Mouse (Mus musculus) embryo, embryonic 10 days (tissue): ENCODE data around the gene Ppl.

ENCODE experiments used
- DNase-seq: peaks from one replicate; pipeline ENCODE4 v3.0.0-alpha.2; 2015; ENCODE audit warnings: low spot score

Ppl gene

DNA sequence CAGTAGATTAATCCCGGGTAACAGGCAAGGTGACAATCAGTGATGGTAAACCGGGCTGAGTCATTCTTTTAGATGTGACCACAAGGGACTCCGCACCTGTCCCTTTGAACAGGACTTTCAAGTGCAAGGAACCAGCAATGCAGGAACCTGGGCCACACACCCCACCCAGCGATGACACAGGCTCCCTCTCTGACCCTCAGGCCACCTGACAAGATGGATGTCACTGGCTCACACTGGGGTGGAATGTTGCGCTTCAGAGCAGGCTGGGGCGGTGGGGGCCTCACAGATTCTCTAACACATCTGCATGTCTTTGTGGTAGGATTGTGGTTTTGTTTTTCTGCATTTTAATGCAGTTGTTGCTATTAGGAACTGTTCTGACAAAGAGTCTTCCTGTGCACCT, 8.7 kb downstream of the Ppl start:
- no peak for DNase-seq

DNA sequence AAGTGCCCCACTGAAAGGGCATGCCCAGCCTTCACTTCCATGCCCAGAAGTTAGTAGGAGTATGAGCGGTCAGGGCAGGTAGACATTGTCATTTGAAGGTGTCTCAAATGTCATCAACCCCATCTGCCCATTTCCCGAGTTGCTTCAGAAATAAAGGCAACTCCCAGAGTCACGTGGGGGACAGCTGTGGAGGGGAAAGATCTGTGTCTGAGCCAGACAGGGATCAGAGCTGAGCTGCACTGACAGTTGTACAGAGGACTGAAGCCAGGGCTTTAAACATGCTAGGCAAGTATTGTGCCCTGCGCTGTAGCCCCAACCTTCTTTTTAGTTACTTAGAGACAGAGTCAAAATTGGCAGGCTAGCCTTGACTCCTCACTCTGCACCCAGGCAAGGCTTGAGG, 12.4 kb downstream of the Ppl start:
- DNase-seq, result no peak

DNA sequence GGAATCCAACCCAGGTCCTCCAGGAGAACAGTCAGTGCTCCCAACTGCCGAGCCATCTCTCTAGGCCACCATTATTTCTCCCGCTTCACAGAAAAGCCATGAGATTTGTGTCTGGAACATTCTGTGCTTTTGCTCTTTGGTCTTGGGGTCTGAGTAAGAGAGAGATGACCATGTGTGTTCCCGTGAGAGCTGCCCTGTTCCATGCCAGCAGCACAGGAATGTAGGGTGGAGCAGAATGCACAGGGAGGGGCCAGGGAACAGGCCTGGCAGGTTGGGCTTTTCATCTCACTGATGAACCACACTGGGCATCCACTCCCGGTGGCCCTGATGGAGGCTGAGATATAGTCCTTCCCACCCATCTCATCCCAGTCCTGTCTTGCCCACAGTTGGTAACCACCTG, 12.8 kb downstream of the Ppl start:
- DNase-seq, result no peak

DNA sequence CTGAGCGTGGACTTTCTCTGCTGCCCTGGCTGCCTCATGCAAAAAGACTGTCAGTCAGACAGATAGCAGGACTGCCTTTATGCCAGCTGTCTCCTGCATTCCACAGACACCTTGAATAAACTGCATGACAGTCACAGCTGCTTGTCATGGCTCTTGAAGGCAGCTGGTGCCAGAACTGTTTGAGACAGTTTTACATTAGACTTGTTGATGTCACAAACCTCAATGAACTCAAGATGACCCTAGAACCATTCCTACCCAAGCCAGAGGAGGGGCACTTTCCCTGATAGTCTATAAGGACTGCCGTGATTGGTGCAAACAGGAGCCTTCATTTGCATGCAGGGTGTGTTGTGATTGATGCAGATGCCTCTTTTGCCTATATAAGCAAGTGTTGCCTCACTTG, 18.6 kb downstream of the Ppl start:
- DNase-seq, result no peak

DNA sequence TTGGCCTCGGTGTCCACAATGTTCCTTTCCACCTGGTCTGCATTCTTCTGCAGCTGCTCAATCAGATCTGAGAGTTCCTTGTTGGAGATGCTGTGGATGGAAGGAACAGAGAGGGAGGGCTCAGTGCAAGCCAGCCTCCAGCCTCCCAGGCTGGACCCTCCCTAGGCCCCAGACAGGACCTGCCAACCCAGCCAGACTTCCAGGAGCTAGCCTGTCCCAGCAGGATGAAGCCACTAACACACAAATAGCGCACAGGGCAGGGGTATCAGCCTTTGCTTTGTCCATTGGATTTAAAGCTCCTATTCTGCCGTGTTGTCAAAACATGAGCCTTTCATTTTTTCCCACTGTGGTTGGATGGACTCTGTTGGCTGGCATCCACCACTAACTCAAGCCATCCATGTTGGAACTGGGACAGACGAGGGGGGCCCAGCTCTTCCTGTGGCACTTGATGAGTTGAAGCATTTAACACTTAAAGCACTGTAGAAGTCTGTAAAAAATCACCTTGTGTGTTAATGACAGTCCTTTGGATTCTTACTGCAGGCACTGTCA, 19.1 kb downstream of the Ppl start:
- no peak for DNase-seq

DNA sequence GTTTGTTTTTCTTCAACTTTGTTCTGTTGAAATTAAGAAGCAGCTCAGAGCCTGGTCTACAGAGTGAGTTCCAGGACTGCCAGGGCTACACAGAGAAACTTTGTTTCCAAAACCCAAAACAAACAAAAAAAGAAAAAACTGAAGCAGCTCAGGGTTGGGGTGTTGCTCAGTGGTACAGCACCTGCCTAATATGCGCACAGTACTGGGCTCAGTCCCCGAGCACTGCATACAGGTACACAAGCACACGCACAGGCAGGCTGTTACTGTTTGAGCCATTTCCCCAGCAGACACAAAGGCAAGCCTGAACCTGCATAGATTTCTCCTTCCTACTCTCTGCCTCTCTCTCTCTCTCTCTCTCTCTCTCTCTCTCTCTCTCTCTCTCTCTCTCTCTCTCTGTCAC, 21.2 kb downstream of the Ppl start:
- no peak for DNase-seq

DNA sequence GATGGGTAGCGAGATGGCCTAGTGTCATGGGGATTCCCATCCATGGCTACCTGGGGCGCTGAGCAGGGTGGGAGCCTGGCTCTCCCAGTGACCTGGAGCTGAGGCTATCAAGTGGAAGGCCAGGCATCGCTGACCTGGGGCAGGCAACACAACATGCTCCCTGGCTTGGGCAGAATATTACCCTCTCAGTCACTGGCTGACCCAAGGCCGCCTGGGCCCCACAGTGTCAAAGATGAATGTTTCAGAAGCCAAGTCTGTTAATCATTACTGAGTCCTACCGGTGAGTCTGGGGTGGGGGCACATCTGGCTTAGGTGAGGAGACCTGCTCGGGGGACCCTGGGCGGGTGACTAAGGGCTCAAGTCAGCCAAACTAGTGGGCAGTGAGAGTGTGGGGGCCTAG, 22.3 kb downstream of the Ppl start:
- DNase-seq, result no peak

DNA sequence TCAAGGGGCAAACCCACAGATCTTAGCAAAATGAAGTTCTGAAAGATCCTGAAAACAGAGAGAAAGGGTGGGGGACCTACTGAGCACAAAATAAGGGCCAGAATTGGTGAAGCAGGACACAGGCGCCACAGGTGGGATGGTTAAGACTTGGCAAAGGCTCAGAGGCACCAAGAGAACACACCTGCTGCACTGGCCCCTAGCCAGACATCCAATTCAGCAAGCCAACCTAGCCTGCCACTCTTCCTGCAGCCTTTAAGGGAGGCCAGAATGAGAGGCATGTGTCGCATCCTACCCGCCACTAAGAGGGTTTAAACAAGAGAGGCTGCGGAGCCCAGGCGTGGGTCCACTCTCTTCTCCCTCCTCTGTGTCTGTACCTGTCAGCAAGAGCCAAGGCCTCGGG, 31.2 kb downstream of the Ppl start:
- DNase-seq, result no peak

DNA sequence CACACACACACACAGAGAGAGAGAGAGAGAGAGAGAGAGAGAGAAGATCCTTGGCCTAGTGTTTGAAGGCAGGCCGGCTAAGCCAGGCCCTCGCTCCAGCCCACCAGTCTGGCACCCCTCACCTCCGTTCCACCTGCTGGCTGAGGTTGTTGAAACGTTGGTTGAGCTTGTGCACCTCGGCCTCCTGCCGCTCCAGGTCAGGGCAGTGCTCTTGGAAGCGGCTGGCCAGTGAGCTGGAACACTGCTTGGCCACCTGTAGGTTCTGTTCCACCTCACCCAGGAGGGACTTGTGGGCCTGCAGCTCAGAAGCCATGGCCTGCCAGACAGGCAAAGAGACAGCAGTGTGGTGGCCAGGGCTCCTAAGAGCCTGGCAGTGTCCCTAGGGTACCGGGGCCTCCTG, 35.7 kb downstream of the Ppl start:
- DNase-seq, result no peak

DNA sequence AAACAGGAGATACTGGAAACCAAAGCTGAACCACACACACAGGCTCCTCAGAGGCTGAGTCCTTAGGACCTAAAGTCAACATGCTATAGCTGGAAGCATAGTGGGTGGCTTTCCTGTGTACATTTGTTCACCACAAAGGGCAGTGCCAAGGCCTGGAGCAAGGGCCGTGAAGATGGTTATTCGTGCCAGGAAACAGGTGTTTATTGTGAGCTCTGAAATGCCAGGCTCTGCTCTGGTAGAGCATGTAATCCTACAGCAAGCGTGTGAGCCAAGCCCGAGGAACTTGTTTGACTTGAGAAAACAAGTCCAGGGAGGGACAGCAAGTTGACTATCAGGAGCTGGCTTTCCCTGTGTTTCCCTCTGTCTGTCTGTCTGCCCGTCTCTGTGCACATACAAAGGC, 38.9 kb downstream of the Ppl start:
- DNase-seq, result no peak

DNA sequence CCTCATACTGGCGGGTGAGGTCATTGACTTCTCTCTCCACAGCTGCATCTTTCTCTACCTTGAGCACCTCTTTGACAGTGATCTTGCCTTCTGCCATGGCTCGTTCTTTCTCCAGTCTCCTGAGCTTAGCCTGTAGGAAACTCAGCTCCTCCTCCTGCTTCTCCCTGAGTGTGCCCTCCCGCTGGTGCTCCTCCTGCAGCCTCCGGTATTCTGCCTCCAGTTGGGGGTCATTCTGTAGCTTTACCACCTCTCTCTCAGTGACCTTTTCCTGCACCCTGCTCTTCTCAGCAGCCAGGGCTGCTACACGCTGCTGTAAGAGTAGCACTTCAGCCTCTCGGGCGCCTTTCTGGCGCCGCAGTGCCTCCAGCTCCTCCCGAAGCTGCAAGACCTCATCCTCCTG, 43.2 kb downstream of the Ppl start:
- no peak for DNase-seq

DNA sequence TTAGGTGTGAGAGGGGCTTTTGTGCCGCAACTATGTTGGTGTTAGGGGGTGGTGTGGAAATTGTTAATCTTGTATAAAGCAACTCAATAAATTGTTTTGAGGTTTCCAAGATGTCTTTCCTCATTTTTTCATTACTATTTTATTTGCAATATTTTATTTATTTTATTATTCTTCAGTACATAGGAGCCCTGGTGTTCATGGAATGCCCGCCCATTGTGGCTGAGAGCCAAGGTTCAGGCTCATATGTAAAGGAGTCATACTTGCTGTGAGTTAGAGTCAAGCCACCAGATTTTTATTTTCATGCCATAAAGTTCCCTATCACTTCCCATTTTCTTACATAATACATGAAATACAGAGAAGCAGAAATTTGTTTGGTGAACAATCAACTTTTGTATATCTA, 46.0 kb downstream of the Ppl start:
- DNase-seq, result no peak

DNA sequence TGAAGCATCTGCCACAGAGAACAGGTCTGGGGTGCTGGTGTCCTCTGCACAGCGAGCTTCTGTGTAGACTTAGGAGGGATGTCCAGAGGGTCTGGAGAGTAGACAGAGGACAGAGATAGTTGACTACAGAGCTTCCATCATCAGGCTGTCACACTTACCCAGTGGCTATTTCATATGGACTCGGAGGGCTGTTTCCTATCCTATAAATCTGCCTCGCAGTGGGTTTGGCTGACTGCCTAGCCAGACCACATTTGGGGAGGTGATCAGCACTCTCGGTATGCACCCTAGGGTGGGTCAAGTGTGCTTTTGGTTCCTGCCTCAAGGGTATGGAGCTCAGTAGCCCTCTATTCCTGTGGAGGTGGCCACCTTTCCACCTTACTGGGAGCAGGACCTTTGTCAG, 47.0 kb downstream of the Ppl start:
- no peak for DNase-seq

DNA sequence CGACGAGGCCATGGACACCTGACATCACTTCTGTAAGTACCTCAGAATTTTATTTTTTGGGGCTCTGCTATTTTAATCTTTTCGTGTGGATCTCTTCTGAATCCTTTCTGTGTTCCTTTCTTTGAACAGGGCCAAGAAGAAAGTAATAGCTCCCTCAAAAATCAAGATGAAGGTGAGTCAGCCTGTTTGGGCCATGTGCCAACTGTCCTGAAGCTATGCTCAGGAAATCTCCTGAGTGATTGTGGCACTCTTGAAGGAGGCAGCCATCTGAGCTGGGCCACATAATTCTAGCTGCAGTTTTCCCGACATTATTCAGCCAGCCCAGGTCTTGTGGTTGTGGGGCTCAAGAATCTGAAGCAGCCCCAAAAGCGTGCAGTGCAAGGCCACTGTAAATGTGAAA, 57.9 kb downstream of the Ppl start:
- DNase-seq, result no peak

DNA sequence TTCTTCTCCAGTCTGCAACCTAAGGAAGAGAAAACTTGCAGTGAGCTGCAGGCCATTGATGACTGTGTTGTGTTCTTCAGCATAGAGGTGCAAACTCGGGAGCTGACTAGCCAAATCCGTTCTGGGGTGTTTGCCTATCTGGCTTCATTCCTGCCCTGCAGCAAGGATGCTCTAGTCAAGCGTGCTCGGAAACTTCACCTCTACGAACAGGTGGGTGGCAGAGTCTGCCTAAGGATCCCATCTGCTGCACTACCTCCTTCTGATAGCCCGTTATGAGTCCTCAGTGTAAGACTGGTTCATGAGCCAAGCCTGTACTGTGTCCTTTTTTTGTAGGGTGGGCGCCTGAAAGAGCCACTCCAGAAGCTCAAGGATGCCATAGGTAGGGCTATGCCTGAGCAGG, 60.2 kb downstream of the Ppl start:
- DNase-seq, result no peak

DNA sequence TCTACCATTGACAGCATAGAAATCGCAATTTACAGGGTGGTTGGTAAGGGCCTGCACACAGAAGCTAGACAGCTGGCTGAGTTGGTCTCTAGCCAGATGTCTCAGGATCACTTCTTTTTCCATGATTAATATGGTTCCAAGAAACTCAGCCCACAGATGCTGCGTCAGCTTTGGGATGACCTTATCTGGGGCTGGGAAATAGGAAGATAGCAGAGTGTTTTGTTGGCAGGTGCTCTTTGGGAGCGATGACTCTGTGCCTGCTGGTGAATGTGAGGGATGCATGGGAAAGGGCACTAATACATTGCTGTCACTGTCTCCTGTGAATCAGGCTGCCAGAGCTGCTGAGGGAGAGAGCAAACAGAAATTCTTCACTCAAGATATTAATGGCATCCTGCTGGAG, 61.9 kb downstream of the Ppl start:
- DNase-seq, result no peak

DNA sequence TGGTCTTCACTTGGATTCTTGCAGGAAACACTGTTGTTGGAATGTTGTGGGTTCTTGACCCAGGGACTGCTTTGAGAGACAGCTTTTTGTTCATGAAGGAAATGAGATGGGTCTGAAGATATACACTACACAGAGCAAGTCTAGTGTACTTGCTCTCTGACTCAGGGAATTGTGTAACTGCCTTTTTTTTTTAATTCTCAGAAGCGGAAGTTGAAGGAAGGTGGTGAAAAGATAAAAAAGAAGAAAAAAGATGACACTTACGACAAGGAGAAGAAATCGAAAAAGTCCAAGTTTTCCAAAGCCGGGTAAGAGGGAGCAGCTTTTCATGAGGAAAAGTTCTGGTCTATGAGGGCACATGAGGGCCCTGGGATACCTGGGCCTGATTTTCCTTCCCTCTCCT, 68.7 kb downstream of the Ppl start:
- DNase-seq, result no peak

DNA sequence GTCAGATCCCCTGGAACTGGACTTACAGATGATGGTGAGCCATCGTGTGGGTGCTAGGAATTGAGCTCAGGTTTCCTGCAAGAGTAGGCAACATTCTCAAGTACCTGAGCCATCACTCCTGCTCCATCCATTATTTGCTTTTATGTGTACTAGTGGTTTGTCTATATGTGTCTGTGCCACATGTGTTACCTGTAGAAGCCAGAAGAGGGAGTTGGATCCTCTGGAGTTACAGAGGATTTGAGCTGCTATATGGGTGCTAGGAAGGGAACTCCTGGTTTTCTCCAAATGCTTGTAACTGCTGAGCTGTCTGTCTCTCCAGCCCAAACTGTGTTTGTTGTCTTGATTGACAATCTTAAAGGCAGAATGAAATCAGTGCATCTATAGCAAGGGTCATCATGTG, 74.1 kb downstream of the Ppl start:
- peak; percentile 28 for DNase-seq

DNA sequence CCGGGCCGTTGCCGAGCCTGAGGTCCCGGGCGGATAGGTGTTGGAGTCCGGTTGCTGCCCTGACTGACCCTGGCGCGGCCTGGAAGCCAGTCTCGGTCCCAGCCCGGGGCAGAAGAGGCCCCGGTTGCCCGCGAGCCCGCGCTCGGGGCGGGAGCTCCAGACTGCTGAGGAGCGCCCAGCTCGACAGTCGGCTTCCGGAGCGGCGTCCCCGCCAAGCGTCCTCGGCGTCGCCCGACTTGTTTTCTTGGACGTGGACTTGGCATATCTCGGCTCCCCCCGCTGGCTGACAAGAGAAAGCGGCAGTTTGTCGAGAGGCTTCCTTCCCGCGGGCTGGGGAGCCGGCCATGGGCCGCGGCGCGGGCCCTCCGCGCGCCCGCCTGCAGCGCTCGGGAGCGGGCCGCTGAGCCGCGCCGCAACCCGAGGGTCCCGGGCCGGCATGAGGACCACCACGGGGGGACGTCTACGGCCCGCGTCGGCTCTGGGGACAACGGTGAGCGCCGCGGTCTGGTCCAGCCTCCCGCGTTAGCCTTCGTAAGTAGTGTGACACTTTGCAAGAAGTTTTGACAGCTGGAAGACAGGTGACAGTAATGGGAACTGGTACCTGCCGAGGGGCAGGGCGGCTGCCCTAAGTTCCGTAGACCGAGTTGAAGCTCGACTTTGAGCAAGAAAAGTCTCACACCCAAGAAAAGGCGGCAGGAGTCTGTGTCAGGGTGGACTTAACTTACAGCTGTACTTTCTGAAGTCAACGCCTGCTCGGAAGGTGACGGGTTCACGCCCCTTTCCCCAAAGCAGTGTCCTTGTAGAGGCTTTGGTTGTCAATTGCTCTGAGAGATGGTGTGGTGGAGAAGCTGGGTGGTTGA, 81.7 kb downstream of the Ppl start:
- DNase-seq, result peak; percentile 76

DNA sequence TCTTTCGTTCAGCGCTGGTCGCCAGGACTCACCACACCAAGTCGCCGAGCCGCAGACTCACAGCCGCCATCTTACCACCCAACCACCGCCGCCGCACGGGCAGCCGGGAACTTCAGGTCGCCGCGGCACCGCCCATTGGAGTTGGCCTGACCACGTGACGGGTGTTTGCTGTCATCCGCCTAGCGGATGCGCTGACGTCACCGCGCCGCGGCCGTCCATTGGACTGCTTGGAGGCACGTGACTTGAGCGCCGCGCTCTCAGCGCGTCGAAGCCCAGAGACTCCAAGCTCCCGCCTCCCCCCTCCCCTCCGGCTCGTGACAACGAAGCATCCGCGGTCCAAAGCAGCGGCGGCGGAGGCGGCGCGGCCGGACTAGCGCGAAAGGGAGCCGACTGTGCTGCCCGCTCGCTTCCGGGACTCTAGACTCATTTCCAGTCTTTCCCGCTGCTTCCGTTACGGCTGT, 82.4 kb downstream of the Ppl start, which contains the start of the genes Glyr1 and Ubn1:
Gene Glyr1 (minus strand): TSS at position 90 of the 461 bp plus-strand sequence.
Gene Ubn1 (plus strand): TSS at position 284 of the 461 bp plus-strand sequence.
- DNase-seq, result peak; percentile 100

DNA sequence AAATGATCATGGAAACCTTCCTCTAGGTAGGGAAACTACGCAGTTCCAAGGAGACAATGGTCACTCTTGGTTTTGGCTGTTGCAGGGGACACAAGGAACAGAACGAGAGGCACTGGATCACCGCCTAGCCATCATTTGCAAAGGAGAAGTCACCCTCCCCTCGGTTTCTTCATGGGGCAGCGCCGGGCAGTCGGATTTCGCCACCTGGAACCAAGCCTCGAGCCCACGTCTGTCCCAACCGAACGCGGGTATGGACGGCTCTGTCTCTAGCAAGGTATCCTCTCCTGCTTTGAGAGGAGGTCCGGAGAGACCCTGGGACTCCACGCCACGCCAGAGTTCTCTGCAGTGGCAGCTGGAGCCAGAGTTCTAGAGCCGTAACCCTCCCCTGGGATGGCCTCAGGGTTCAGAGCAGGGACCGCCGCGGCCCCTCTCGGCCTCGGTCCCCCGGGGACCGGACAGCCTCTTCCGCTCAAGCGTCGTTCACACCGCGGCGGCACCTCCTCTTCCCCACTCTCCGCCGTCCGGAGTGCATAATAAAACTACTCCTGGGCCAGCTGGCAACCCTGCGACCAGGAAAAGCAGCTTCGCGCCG, 82.9 kb downstream of the Ppl start:
- DNase-seq, result no peak

DNA sequence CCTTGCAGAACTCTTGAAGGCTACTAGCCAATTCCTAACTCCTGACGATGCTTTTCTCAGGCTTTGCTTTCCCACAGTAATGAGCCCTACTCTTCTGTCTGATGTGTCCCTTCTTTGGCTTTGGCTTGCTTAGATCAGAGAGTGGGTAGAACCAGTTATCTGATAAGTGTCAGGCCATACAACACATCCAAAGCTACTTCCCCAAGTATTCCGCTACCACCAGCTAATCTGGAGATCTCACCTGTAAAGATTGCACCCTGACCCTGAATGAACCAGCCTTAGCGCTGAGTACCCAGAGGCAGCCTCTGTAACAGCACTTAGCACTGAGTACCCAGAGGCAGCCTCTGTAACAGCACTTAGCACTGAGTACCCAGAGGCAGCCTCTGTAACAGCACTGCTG, 86.9 kb downstream of the Ppl start:
- DNase-seq, result no peak

DNA sequence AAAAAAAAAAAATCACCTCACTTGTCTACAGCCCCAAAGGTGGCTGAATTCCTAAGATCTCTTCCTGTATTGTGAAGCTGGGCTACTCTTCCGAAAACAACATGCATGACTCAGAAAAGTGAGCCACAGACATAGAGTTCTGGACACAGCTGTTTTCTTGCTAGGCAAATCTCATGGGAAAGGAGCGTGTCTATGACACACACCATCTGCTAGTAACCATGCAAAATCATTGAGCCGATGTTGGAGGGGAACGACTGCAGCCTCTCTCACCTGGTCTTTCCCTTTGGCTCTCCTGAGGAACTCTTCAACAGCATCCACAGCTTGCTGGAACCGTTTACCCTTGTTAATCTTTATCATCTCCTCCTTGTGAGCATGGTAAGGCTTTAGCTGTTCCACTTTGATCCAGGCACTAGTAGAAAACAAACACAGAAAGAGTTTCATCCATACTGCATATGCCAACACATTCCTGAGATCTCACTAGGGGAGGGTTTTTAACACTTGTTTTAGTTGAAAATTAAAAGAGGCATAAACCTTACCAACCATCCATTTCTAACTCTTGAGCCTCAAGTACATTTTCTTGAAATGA, 95.5 kb downstream of the Ppl start:
- no peak for DNase-seq
